Mouse (Mus musculus) retina, postnatal 7 days (tissue): ENCODE results near the gene Cmklr1.

Source experiments
- DNase-seq: peaks from one replicate; pipeline ENCODE4 v3.0.0-alpha.2; 2012; ENCODE audit warnings: low read depth, low spot score

Gene Cmklr1

GRCm38 (mm10) chr5:113650035-113650865, at the start of gene Cmklr1:
Gene Cmklr1, minus strand, starts transcription at chr5:113650426.
- no peak for DNase-seq

- no peak for DNase-seq
Measured at GRCm38 (mm10) chr5:113694415-113694814, 44.2 kb upstream of the Cmklr1 start.

- DNase-seq: no peak
Measured at GRCm38 (mm10) chr5:113694000-113694399, 43.8 kb upstream of the Cmklr1 start.

- DNase-seq: peak; percentile 19
Measured at GRCm38 (mm10) chr5:113693196-113693755, 43.0 kb upstream of the Cmklr1 start.

- DNase-seq: no peak
Measured at GRCm38 (mm10) chr5:113690866-113691265, 40.6 kb upstream of the Cmklr1 start.

- DNase-seq: no peak
Measured at GRCm38 (mm10) chr5:113690069-113690548, 39.9 kb upstream of the Cmklr1 start.

GRCm38 (mm10) chr5:113687514-113687913, 37.3 kb upstream of the Cmklr1 start:
- no peak for DNase-seq

GRCm38 (mm10) chr5:113685471-113685870, 35.2 kb upstream of the Cmklr1 start:
- no peak for DNase-seq

- no peak for DNase-seq
Measured at GRCm38 (mm10) chr5:113683246-113683645, 33.0 kb upstream of the Cmklr1 start.

GRCm38 (mm10) chr5:113682472-113682871, 32.2 kb upstream of the Cmklr1 start:
- DNase-seq: no peak

GRCm38 (mm10) chr5:113681219-113681618, 31.0 kb upstream of the Cmklr1 start:
- DNase-seq: no peak

GRCm38 (mm10) chr5:113679509-113679908, 29.3 kb upstream of the Cmklr1 start:
- DNase-seq: no peak

- no peak for DNase-seq
Measured at GRCm38 (mm10) chr5:113678743-113679452, 28.7 kb upstream of the Cmklr1 start.

GRCm38 (mm10) chr5:113677541-113677940, 27.3 kb upstream of the Cmklr1 start:
- no peak for DNase-seq

- no peak for DNase-seq
Measured at GRCm38 (mm10) chr5:113674851-113675250, 24.6 kb upstream of the Cmklr1 start.

GRCm38 (mm10) chr5:113672456-113672855, 22.2 kb upstream of the Cmklr1 start:
- DNase-seq: no peak

- DNase-seq: no peak
Measured at GRCm38 (mm10) chr5:113670597-113670996, 20.4 kb upstream of the Cmklr1 start.

- DNase-seq: no peak
Measured at GRCm38 (mm10) chr5:113670110-113670509, 19.9 kb upstream of the Cmklr1 start.

- no peak for DNase-seq
Measured at GRCm38 (mm10) chr5:113664629-113665195, 14.5 kb upstream of the Cmklr1 start.

GRCm38 (mm10) chr5:113664127-113664526, 13.9 kb upstream of the Cmklr1 start:
- no peak for DNase-seq

- no peak for DNase-seq
Measured at GRCm38 (mm10) chr5:113660872-113661271, 10.6 kb upstream of the Cmklr1 start.

GRCm38 (mm10) chr5:113654821-113655220, 4.6 kb upstream of the Cmklr1 start:
- DNase-seq: no peak
